Mouse (Mus musculus) lung, postnatal 25 days (tissue): Measurements from ENCODE around the gene Tspyl3.
"Not testable (repeated sequence)": the region's sequence is repeated elsewhere in the genome, so short reads cannot be mapped to it uniquely, and the experiment has no call there.

ENCODE experiments used
- DNase-seq: peaks from one replicate; pipeline ENCODE4 v3.0.0; 2022; ENCODE audit warnings: low spot score

The Tspyl3 gene

GRCm38 (mm10) chr2:153224946-153225594 lies at the start of gene Tspyl3:
Gene Tspyl3, minus strand, starts transcription at chr2:153225441.
- peak; percentile 34 for DNase-seq

- no peak for DNase-seq
Observed at GRCm38 (mm10) chr2:153274919-153275247, 49.6 kb upstream of the Tspyl3 start.

GRCm38 (mm10) chr2:153274200-153274918 lies 49.1 kb upstream of the Tspyl3 start:
- not testable (repeated sequence) for DNase-seq

GRCm38 (mm10) chr2:153270231-153270915 lies 45.1 kb upstream of the Tspyl3 start:
- not testable (repeated sequence) for DNase-seq

GRCm38 (mm10) chr2:153267331-153267730 lies 42.1 kb upstream of the Tspyl3 start:
- no peak for DNase-seq

- DNase-seq: peak; percentile 31
Observed at GRCm38 (mm10) chr2:153263053-153263452, 37.8 kb upstream of the Tspyl3 start.

GRCm38 (mm10) chr2:153259864-153260674 lies 34.8 kb upstream of the Tspyl3 start:
- DNase-seq: no peak

- DNase-seq: no peak
Observed at GRCm38 (mm10) chr2:153259030-153259863, 34.0 kb upstream of the Tspyl3 start.

- no peak for DNase-seq
Observed at GRCm38 (mm10) chr2:153256604-153257003, 31.4 kb upstream of the Tspyl3 start.

GRCm38 (mm10) chr2:153249751-153250150 lies 24.5 kb upstream of the Tspyl3 start:
- no peak for DNase-seq

- no peak for DNase-seq
Observed at GRCm38 (mm10) chr2:153242156-153242555, 16.9 kb upstream of the Tspyl3 start.

GRCm38 (mm10) chr2:153241250-153242014 lies 16.2 kb upstream of the Tspyl3 start, which contains the start of the genes Plagl2 and Pofut1:
Gene Plagl2, minus strand, starts transcription at chr2:153241426.
Gene Pofut1, plus strand, starts transcription at chr2:153241533.
- peak; percentile 90 for DNase-seq

- no peak for DNase-seq
Observed at GRCm38 (mm10) chr2:153240701-153241235, 15.5 kb upstream of the Tspyl3 start.

GRCm38 (mm10) chr2:153239860-153240480 lies 14.7 kb upstream of the Tspyl3 start:
- no peak for DNase-seq

- peak; percentile 53 for DNase-seq
Observed at GRCm38 (mm10) chr2:153239021-153239859, 14.0 kb upstream of the Tspyl3 start.

GRCm38 (mm10) chr2:153238406-153238805 lies 13.2 kb upstream of the Tspyl3 start:
- peak; percentile 44 for DNase-seq

GRCm38 (mm10) chr2:153237891-153238290 lies 12.7 kb upstream of the Tspyl3 start:
- DNase-seq: no peak

- DNase-seq: no peak
Observed at GRCm38 (mm10) chr2:153237193-153237592, 12.0 kb upstream of the Tspyl3 start.

- DNase-seq: no peak
Observed at GRCm38 (mm10) chr2:153228523-153228922, 3.3 kb upstream of the Tspyl3 start.
